Mouse (Mus musculus): Measurements from ENCODE around the gene Nek2. TPM values are rescaled to one million over a fixed set of nuclear protein-coding genes. Genes with fewer than 3 reads are reported as not detected.

Gene Nek2
- 1 to 10 TPM in 1 of 2 experiments, under 1 TPM in 1; 0.75 to 1.2 TPM for polyA plus RNA-seq (2017; shearing (Covaris generic))

GRCm38 (mm10) chr1:191821326-191822091 lies at the start of gene Nek2:
Gene Nek2 (plus strand): TSS chr1:191821444.

Other genes with a start within 250 kb of the Nek2 start
- 10 to 100 TPM in 1 of 2 experiments, 1 to 10 TPM in 1; 5.5 to 10.8 TPM for gene Dtl, start 245.9 kb upstream of the Nek2 start, polyA plus RNA-seq (2017; shearing (Covaris generic))
- gene Ints7, start 245.8 kb upstream of the Nek2 start, polyA plus RNA-seq (2017; shearing (Covaris generic)), result 10 to 100 TPM; 33.5 to 43.2 TPM
- 10 to 100 TPM; 20.0 to 23.4 TPM for gene Lpgat1, start 103.6 kb upstream of the Nek2 start, polyA plus RNA-seq (2017; shearing (Covaris generic))
- gene Slc30a1, start 85.3 kb downstream of the Nek2 start, polyA plus RNA-seq (2017; shearing (Covaris generic)), result 10 to 100 TPM; 12.6 to 12.9 TPM
- gene Rd3, start 155.9 kb downstream of the Nek2 start, polyA plus RNA-seq (2017; shearing (Covaris generic)), result 1 to 10 TPM in 1 of 2 experiments, under 1 TPM in 1; 0.48 to 2.4 TPM

Measured in inflammation-experienced regulatory T-cells (primary cell).